Comparison of ENCODE assay signal across 27 mouse cellular contexts in the genomic region with DNA sequence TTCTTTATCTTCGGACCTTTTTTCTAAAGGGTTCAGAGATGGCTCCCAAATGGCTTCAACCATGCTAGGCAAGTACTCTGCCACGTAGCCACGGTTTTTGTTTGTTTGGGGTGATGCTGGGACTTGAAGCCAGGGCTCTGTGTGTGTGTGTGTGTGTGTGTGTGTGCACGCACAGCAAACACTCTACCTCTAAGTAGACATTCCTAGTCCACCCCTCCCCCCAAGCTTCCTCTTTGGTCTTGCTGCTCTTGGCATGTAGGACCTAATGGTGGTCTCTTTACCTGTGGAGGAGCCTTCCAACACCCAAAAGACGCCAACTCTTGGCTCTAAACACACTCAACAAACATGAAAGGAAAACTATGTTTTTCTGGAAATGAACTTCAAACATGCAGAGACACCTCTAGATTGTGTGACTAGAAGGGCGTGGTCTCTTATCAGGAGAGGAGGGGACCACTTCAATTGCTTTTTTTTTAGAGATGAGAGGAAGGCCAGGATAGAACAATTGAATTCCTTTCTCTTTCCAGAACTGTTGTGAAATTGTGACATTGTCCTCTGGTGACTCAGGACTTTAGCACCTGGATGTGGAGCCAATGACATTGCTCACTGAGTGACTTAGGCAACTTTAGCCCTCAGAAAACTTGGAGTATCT. TPM values are rescaled to one million over a fixed set of nuclear protein-coding genes. Genes with fewer than 3 reads are reported as not detected.
DNase-seq lines count a peak whose midpoint lies in the region; ATAC-seq and TF ChIP-seq lines count a peak whose summit lies in the region.
"Had no signal": no experiment of that assay in that cellular context is flagged by ENCODE, and none has a peak within 500 bp of the region (broad histone marks: within the 10 kb centered on the region; RNA-seq: fewer than 3 reads in every experiment).

No protein-coding gene starts in this region.

- H3K9me3 ChIP-seq in liver, postnatal 0 days (ENCODE audit: low read length) = no peaks in the 10 kb centered on the region
- H3K9me3 ChIP-seq in liver, embryonic 12.5 days (replicated peaks) = no peaks in the 10 kb centered on the region
- H3K9me3 ChIP-seq: embryonic facial prominence, embryonic 10.5 days; embryonic facial prominence, embryonic 15.5 days; forebrain, embryonic 13.5 days; G1E; hindbrain, embryonic 13.5 days had no signal

- ATAC-seq in liver, postnatal 0 days = peak; percentile 61
- no peak for ATAC-seq in liver, embryonic 12.5 days
- ATAC-seq in megakaryocyte progenitor cell, adult 5-6 weeks (replicated peaks; ENCODE audit: poor library complexity) = no peak
- ATAC-seq: forebrain, embryonic 13.5 days; intestine, embryonic 16.5 days had no signal

- no peak for TF ChIP-seq EP300 in liver, postnatal 0 days (IDR thresholded peaks at IDR 0.05; ENCODE audit: low read depth)

- TF ChIP-seq CTCF in liver, postnatal 0 days (IDR thresholded peaks at IDR 0.05; ENCODE audit: low read depth) = no peak
- no peak for TF ChIP-seq CTCF in C2C12 (IDR thresholded peaks at IDR 0.05; ENCODE audit: control insufficient read depth, insufficient read depth, insufficient read length)

- H3K4me3 ChIP-seq in liver, postnatal 0 days (ENCODE audit: low read depth, low read length) = no peak overlapping the region
- H3K4me3 ChIP-seq in liver, embryonic 12.5 days = no peak overlapping the region
- H3K4me3 ChIP-seq in C2C12 (ENCODE audit: insufficient read depth, poor library complexity, severe bottlenecking) = no peak overlapping the region
- H3K4me3 ChIP-seq: embryonic facial prominence, embryonic 10.5 days; embryonic facial prominence, embryonic 15.5 days; forebrain, embryonic 13.5 days; hindbrain, embryonic 13.5 days had no signal

- no peaks in the 10 kb centered on the region for H3K27me3 ChIP-seq in liver, postnatal 0 days (ENCODE audit: insufficient read depth, low read length)
- peaks cover 29% of the 10 kb centered on the region for H3K27me3 ChIP-seq in liver, embryonic 12.5 days (replicated peaks)
- H3K27me3 ChIP-seq in C2C12 (ENCODE audit: control insufficient read depth, insufficient read depth, insufficient read length) = no peaks in the 10 kb centered on the region
- H3K27me3 ChIP-seq: embryonic facial prominence, embryonic 15.5 days; forebrain, embryonic 13.5 days; hindbrain, embryonic 13.5 days had no signal

- H3K27ac ChIP-seq in liver, postnatal 0 days (ENCODE audit: low read depth) = no peak overlapping the region
- no peak overlapping the region for H3K27ac ChIP-seq in liver, embryonic 12.5 days
- H3K27ac ChIP-seq: embryonic facial prominence, embryonic 10.5 days; embryonic facial prominence, embryonic 15.5 days; forebrain, embryonic 13.5 days; hindbrain, embryonic 13.5 days had no signal

- peaks cover 29% of the 10 kb centered on the region for H3K79me2 ChIP-seq in C2C12 (ENCODE audit: control insufficient read depth, insufficient read depth)

- H3ac ChIP-seq in C2C12 (ENCODE audit: control insufficient read depth, insufficient read length, low read depth) = no peak overlapping the region

- H3K9ac ChIP-seq in liver, postnatal 0 days (replicated peaks) = no peak overlapping the region
- no peak overlapping the region for H3K9ac ChIP-seq in liver, embryonic 12.5 days
- H3K9ac ChIP-seq: embryonic facial prominence, embryonic 15.5 days; forebrain, embryonic 13.5 days; hindbrain, embryonic 13.5 days; lung, embryonic 14.5 days had no signal

- DNase-seq in liver, postnatal 0 days = no peak
- peak; percentile 58 for DNase-seq in Muller cell, postnatal 12 days (ENCODE audit: inconsistent ontology term)
- peak; percentile 28 for DNase-seq in lung, postnatal 10 days
- DNase-seq in yolk sac, embryonic 10.5 days (ENCODE audit: low spot score) = no peak
- DNase-seq: cerebellum, adult 2 months; cerebellum, postnatal 25 days; gastrocnemius, postnatal 10 days; heart, postnatal 4 days; kidney, adult 9 months; kidney, postnatal 14 days; lung, embryonic 14.5 days; midbrain, embryonic 14.5 days; thymus, postnatal 25 days had no signal

- peaks cover 3% of the 10 kb centered on the region for H3K4me1 ChIP-seq in liver, postnatal 0 days (ENCODE audit: insufficient read depth)
- H3K4me1 ChIP-seq in liver, embryonic 12.5 days = 0 out of 2 replicates have a peak, but pooled peaks cover 3% of the 10 kb centered on the region
- H3K4me1 ChIP-seq: hindbrain, embryonic 13.5 days had no signal

- no peak overlapping the region for H3K4me2 ChIP-seq in liver, postnatal 0 days (ENCODE audit: low read depth, low read length)
- H3K4me2 ChIP-seq in liver, embryonic 12.5 days = no peak overlapping the region
- H3K4me2 ChIP-seq: embryonic facial prominence, embryonic 15.5 days; forebrain, embryonic 13.5 days; heart, embryonic 11.5 days; hindbrain, embryonic 13.5 days; liver, embryonic 11.5 days; lung, embryonic 14.5 days had no signal

- H3K79me3 ChIP-seq in C2C12 (ENCODE audit: low read depth) = peaks cover 1% of the 10 kb centered on the region

- WGBS in liver, postnatal 0 days (ENCODE audit: insufficient replicate concordance) = 73% methylated on average over 6 of the region's 6 CpGs
- 68% methylated on average over 6 of the region's 6 CpGs for WGBS in liver, embryonic 12.5 days (ENCODE audit: insufficient replicate concordance)

- no peaks in the 10 kb centered on the region for H3K36me3 ChIP-seq in liver, postnatal 0 days (replicated peaks; ENCODE audit: insufficient read depth, low read length)
- no peaks in the 10 kb centered on the region for H3K36me3 ChIP-seq in liver, embryonic 12.5 days
- H3K36me3 ChIP-seq in C2C12 (ENCODE audit: control insufficient read depth, insufficient read depth) = no peaks in the 10 kb centered on the region
- H3K36me3 ChIP-seq: embryonic facial prominence, embryonic 10.5 days; embryonic facial prominence, embryonic 15.5 days; G1E; hindbrain, embryonic 13.5 days had no signal

TF ChIP-seq in C2C12, 6 proteins besides CTCF, POLR2A, EP300 and RAD21:
- no peak for TF ChIP-seq FOSL1 (IDR thresholded peaks at IDR 0.05; ENCODE audit: insufficient read depth, low read length, poor library complexity, severe bottlenecking)
- TF ChIP-seq CEBPB (IDR thresholded peaks at IDR 0.05; ENCODE audit: low read depth) = peak; percentile 94

RNA-seq across cellular contexts. Expression of a gene that starts 30.2 kb away (rescaled TPM):
- 0.67 and 1.1 TPM in 2 replicates for polyA plus RNA-seq in liver, postnatal 0 days (2015; fragmentation: Nextera tagmentation; extraction: Ambion mirVana)
- 0.11 and 0.30 TPM in 2 replicates for polyA plus RNA-seq in liver, embryonic 12.5 days (2016; fragmentation: Nextera tagmentation; extraction: Ambion mirVana)
- polyA plus RNA-seq in C2C12 (2012; fragmentation: generic; extraction: Trizol) = 21.5 TPM
- total RNA-seq in megakaryocyte progenitor cell, adult 5-6 weeks (2015) = not detected in 2 replicates
- not detected in 2 replicates for total RNA-seq in megakaryocyte progenitor cell, adult 5-6 weeks (2017)
- total RNA-seq: granulocyte monocyte progenitor cell, adult 5-6 weeks; megakaryocyte, adult 5-6 weeks; monocyte, adult 5-6 weeks had no signal
- polyA plus RNA-seq: G1E had no signal

RNA-seq across cellular contexts. Expression of a gene that starts 46.5 kb away (rescaled TPM):
- 1.3 and 1.6 TPM in 2 replicates for polyA plus RNA-seq in liver, postnatal 0 days (2015; fragmentation: Nextera tagmentation; extraction: Ambion mirVana)
- polyA plus RNA-seq in liver, embryonic 12.5 days (2016; fragmentation: Nextera tagmentation; extraction: Ambion mirVana) = 9.7 and 10.3 TPM in 2 replicates
- 7.5 TPM for polyA plus RNA-seq in C2C12 (2012; fragmentation: generic; extraction: Trizol)
- total RNA-seq in megakaryocyte progenitor cell, adult 5-6 weeks (2015) = 8.1 and 8.9 TPM in 2 replicates
- total RNA-seq in megakaryocyte progenitor cell, adult 5-6 weeks (2017) = 7.7 and 9.1 TPM in 2 replicates

Comparison
In these comparisons a context has a peak if more than half of its experiments do, and no peak if none do; other contexts are left out.
1. DNase-seq: peak in Muller cell, postnatal 12 days (single experiment) and lung, postnatal 10 days (single experiment); none in liver, postnatal 0 days (single experiment) and yolk sac, embryonic 10.5 days (single experiment).
2. RNA of a gene that starts 30.2 kb away (polyA plus RNA-seq): 21.5 TPM in C2C12 (single experiment); 0.67 to 1.1 TPM in liver, postnatal 0 days and 0.11 to 0.30 TPM in liver, embryonic 12.5 days; every median in the first group is over 10 times any median in the second.